Mouse (Mus musculus) CD4-positive naive resting alpha-beta T cell, adult 57 days (primary cell): Measurements from ENCODE around the gene Dennd1c. TPM values are rescaled to one million over a fixed set of nuclear protein-coding genes. Genes with fewer than 3 reads are reported as not detected.

Experiments
- total RNA-seq: library from RNA; stranded (reverse); gene quantifications from one replicate; pipeline ENCODE4 v1.2.4, GENCODE M21; 2023

The Dennd1c gene
- total RNA-seq = 170 TPM

GRCm38 (mm10) chr17:57078336-57078735 lies at the start of gene Dennd1c:
TSS of gene Dennd1c (minus strand) at chr17:57078514.

DNA sequence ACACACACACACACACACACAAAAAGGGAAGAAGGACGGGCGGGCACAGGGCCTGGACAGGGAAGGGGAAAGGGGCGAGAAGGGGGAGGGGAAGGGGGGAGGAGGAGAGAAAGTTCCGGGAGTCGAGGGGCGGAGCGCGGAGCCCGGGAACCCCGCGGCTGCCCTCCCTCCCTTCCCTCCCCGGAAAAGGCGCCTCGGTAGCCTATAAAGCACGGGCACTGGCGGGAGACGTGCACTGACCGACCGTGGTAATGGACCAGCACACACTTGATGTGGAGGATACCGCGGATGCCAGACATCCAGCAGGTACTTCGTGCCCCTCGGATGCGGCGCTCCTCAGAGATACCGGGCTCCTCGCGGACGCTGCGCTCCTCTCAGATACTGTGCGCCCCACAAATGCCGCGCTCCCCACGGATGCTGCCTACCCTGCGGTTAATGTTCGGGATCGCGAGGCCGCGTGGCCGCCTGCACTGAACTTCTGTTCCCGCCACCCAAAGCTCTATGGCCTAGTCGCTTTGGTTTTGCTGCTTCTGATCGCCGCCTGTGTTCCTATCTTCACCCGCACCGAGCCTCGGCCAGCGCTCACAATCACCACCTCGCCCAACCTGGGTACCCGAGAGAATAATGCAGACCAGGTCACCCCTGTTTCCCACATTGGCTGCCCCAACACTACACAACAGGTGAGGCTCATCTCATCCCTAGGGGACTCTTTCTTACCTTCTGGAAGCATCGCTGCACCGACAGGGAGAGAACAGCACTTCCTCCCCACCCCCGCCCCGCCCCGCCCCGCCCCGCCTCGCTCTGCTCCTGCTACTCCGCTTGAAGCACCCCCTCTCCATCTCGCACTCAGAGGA lies 27.1 kb upstream of the Dennd1c start, which contains the start of gene Tnfsf9:
Gene Tnfsf9 (plus strand): TSS at position 145 of the 854 bp plus-strand sequence.

DNA sequence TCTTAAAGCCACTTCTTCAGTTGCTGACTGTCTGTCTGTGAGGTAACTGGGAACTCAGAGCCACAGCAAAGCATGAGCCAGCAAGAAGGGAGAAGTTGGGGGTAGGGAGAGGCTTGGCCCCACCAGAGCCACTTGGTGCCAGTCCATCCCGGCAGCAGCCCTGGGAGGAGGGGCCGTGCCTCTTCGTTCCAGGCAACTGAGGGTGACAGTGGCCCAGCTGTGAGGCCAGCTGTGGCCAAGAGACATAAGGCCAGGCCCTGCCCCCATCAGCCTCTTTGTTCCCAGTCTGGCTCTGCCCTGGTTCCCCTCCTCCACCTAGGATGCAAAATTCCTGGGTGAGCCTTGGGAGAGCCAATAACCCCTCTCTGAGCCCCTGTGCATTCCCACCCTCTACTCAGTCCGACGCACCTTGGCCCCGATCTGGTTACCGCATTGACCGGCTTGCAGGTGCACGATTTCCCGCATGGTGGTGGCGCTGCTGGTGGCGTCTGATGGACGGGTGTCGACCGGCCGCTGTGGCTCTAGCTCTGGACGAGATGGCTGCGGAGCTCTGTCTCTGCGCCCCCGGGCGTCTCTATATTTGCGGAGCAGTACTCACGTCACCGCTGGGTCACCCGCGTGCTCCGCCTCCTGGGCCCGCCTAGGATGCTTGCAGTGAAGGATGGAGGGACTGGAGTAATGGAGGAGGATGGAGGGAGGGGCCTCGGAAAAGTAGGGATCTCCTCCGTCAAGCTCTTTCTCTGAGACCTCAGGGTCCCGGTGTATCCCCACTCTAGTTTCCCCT lies 8.9 kb upstream of the Dennd1c start, which contains the start of gene Tubb4a:
Gene Tubb4a (minus strand): TSS at position 734 of the 784 bp plus-strand sequence.

GRCm38 (mm10) chr17:57059486-57059977 lies 18.8 kb downstream of the Dennd1c start, which contains the start of gene Slc25a23:
TSS of gene Slc25a23 (minus strand) at chr17:57059863.

GRCm38 (mm10) chr17:57058891-57059485 lies 19.3 kb downstream of the Dennd1c start, which contains the start of gene Crb3:
TSS of gene Crb3 (plus strand) at chr17:57059105.

DNA sequence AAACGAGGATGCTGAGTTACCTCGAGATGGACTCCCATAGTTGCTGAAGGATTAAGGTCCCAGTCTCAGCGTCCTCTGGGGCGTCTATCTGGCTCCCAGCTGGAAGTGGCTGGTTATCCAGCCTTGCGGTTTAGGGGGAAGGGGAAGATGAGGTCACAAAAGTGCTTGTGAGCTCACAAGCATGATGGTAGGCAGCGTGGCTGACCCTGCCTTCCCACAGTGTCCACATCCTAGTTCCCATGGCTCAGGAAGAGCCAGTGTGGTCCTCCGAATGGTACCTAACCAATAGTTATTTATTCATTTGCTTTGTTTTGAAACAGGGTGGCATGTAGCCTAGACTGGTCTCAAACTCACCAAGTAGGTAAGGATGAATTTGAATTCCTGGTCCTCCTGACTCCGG lies 36.8 kb downstream of the Dennd1c start, which contains the start of gene Slc25a41:
Gene Slc25a41 (minus strand): TSS at position 101 of the 400 bp plus-strand sequence.

GRCm38 (mm10) chr17:57030931-57031660 lies 47.2 kb downstream of the Dennd1c start, which contains the start of gene Khsrp:
TSS of gene Khsrp (minus strand) at chr17:57031522.

Other genes starting within 250 kb of the Dennd1c start
- 17.7 TPM for gene Rfx2, start 247.5 kb downstream of the Dennd1c start, total RNA-seq
- gene Acsbg2, start 204.1 kb downstream of the Dennd1c start, total RNA-seq = not detected
- gene 1700061G19Rik, start 203.0 kb downstream of the Dennd1c start, total RNA-seq = 0.65 TPM
- gene Mllt1, start 143.1 kb downstream of the Dennd1c start, total RNA-seq = 37.9 TPM
- not detected for gene Acer1, start 96.4 kb downstream of the Dennd1c start, total RNA-seq
- 28.6 TPM for gene Clpp, start 88.2 kb downstream of the Dennd1c start, total RNA-seq
- gene Alkbh7, start 81.2 kb downstream of the Dennd1c start, total RNA-seq = 12.4 TPM
- not detected for gene Pspn, start 78.5 kb downstream of the Dennd1c start, total RNA-seq
- gene Gtf2f1, start 67.2 kb downstream of the Dennd1c start, total RNA-seq = 57.0 TPM
- gene Gm17949, start 67.0 kb downstream of the Dennd1c start, total RNA-seq = not detected
- 127 TPM for gene Khsrp, start 47.0 kb downstream of the Dennd1c start, total RNA-seq
- gene Slc25a41, start 36.9 kb downstream of the Dennd1c start, total RNA-seq = not detected
- 1.9 TPM for gene Crb3, start 19.4 kb downstream of the Dennd1c start, total RNA-seq
- 36.3 TPM for gene Slc25a23, start 18.7 kb downstream of the Dennd1c start, total RNA-seq
- gene Tubb4a, start 9.3 kb upstream of the Dennd1c start, total RNA-seq = 2.1 TPM
- gene Tnfsf9, start 26.8 kb upstream of the Dennd1c start, total RNA-seq = 2.3 TPM
- gene Cd70, start 71.3 kb upstream of the Dennd1c start, total RNA-seq = not detected
- gene Tnfsf14, start 115.7 kb upstream of the Dennd1c start, total RNA-seq = 1.3 TPM
- 40.1 TPM for gene C3, start 149.6 kb upstream of the Dennd1c start, total RNA-seq
- 44.4 TPM for gene Gpr108, start 169.9 kb upstream of the Dennd1c start, total RNA-seq
- 4.5 TPM for gene Trip10, start 170.9 kb upstream of the Dennd1c start, total RNA-seq
- gene Vav1, start 200.6 kb upstream of the Dennd1c start, total RNA-seq = 164 TPM